Mouse (Mus musculus): ENCODE measurements around the gene Tcte1.
A peak's percentile ranks its signal among the peaks of the same experiment; 100 is the strongest.

Gene Tcte1

DNA sequence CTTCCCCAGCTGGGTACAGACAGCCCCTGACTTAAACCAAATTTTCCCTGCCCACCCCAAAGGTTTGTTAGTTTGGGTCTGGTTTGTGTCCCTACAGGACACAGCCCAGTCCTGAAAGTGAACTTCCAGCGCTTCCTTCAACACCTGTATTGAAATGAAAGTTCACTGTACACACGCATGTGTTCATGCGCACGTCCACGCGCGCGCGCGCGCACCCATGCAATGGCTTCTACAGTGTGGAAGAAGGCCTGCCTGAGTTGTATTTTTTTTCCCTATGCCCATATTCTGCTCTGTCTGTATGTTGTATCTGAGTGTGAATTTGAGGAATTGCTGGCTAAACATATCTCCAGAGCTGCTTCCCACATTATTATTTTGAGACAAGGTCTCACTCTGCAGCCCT is 41.9 kb downstream of the Tcte1 start:
- no peak for DNase-seq (ENCODE audit: low read depth, low spot score)

DNA sequence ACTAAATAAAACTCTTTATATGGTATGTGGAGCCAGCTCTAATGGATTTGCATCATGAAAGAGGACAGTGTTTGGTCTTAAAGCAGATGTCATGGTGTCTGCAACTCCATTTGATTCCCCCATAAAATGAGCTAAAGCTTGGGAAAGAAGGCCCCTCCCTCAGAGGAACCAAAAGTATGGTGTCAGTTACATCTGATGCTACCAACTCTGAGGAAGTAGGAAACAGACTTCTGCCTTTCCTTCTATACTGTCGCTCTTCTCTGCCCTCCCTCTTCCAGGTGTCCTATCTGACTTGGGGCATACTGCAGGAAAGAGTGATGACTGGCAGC is 42.8 kb downstream of the Tcte1 start:
- DNase-seq (ENCODE audit: low read depth, low spot score), result no peak

DNA sequence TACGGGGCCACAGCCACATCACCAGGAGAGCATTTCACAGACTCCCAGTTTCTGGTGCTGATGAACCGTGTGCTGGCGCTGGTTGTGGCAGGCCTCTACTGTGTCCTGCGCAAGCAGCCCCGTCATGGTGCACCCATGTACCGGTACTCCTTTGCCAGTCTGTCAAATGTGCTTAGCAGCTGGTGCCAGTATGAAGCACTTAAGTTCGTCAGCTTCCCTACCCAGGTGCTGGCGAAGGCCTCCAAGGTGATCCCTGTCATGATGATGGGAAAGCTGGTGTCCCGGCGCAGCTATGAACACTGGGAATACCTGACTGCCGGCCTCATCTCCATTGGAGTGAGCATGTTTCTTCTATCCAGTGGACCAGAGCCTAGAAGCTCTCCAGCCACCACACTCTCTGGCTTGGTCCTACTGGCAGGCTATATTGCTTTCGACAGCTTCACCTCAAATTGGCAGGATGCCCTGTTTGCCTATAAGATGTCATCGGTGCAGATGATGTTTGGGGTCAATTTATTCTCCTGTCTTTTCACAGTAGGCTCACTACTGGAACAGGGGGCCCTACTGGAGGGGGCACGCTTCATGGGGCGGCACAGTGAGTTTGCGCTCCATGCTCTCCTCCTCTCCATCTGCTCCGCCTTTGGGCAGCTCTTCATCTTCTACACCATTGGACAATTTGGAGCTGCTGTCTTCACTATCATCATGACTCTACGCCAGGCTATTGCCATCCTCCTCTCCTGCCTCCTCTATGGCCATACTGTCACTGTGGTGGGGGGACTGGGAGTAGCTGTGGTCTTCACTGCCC is 43.3 kb downstream of the Tcte1 start:
- no peak for DNase-seq (ENCODE audit: low read depth, low spot score)

DNA sequence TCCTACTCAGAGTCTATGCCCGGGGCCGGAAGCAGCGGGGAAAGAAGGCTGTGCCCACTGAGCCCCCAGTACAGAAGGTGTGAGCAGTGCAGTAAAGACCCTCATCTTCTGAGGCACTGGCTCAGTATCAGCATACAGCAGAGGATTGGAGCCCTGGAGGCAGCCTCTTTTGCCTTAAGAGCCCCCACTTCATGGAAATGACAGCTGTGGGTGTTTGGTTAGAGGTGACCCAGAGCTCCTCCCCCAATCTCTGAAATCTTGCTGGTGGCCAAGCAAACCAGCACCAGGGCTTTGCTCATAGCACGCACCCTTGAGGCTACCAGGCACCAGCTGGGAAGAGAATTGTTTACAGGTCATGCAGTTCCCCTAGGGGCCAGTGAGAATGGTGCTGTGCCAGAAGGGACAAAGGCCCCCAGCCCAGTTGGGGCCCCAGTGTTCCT is 43.9 kb downstream of the Tcte1 start:
- no peak for DNase-seq (ENCODE audit: low read depth, low spot score)

DNA sequence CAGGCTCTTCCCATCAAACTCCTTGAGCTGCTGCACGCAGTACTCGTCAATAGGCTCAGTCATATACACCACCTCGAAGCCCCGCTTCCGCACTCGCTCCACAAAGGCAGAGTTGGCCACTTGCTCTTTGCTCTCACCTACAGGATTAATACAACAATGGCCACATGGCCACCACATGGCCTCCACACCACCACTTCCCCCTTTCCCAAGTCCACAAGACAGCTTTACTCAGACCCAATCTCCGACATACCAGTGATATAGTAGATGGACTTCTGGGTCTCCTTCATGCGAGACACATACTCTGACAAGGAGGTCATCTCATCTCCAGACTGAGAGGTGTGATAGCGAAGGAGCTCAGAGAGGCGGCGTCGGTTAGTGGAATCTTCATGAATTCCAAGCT is 45.8 kb downstream of the Tcte1 start:
- no peak for DNase-seq (ENCODE audit: low read depth, low spot score)

DNA sequence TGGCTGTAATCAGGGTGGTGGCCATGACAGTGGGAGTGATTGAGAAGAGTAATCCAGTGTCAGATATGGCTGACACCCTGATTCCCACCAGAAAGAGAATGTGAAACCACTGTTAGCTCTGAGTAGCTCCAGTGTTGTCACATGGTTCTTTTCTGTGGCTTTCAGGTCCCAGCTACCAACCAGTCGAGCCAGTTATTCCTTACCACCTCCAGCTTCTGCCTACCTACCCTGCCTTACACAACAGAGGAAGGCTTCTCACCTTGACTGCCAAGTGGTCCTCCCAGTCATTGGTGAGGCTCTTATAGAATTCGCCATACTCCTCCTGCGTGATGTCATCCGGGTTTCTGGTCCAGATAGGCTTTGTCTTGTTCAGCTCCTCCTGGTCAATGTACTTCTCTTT is 46.8 kb downstream of the Tcte1 start:
- no peak for DNase-seq (ENCODE audit: low read depth, low spot score)

DNA sequence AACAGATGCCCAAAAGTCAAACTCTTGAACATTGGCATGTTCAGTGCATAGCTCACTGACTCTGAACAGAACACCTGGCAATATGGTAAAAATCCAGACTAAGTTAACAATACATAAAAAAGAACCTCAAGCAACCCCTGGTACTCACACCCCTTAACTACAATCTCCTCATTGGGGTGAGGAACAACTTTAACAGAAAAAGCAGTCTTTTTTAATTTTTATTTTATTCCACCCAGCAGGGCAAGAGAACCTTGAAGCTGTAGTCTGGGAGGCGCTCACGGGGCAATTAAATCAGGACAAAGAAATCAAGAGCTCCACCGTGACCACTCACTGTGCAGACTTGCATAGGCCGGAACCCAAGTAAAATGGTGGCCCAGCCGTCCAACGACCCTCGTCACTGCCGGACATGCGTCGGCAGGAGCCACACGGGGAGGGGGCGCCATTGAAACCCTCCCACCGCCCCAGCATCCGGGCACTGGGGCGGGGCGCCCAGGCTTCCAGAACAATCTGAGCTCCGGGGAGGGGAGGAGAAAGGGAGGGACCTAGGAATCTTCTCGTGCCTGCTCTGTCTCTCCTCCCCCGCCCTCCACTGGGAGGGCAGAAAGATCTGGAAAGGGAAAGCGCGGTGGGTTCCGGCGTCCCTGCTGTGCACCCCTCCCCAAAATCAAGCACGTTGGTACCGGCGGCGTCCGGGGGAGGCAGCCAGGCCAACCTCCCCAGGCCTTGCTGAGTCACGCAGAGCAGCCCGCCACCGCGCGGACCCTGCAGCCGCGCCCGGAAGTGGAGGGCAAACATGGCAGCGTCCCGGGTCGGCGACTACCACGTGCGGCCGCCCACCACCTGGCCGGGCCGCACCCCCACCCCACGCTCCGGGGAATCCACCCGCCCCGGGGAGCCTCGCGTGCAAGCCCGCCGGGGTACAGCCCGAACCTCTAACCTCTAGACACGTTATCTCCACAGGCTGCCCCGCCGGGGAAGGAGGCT is 49.2 kb downstream of the Tcte1 start:
- peak; percentile 72 for DNase-seq (ENCODE audit: low read depth, low spot score)

DNA sequence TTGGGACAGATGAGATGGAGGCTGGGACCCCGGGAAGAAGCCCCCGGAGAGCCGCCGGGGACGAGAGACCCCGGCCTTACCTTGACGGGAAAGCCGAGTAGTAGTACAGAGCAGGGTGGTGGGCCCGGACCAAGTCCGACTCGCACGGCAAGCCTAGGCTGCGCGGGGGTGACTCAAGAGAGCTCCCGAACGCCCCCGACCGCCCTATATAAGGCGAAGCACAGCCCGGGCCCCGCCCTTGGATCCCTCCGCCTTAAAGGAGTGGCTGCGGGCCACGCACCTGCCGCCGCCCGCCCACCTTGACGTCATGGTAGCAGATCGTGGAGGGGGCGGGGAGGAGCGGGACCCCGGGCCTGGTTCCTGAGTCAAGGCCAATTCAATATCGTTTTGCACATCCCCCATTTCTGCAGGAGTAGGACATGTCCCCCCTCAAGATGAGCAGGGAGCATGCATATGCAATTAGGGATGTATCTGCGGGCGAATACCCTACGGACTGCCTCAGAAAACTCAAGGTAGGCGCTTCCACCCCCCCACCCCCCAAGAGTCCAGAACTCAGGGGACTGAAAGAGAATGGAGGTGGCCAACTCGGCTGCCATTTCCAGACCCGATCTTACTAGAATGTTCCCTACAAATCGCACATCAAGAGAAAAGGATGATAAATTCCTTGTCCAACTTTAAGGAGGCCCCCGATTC is 50.0 kb downstream of the Tcte1 start, which contains the start of gene Hsp90ab1:
Hsp90ab1 (minus strand) TSS at position 185 of the 693 bp plus-strand sequence.
- DNase-seq (ENCODE audit: low read depth, low spot score), result peak; percentile 96

DNA sequence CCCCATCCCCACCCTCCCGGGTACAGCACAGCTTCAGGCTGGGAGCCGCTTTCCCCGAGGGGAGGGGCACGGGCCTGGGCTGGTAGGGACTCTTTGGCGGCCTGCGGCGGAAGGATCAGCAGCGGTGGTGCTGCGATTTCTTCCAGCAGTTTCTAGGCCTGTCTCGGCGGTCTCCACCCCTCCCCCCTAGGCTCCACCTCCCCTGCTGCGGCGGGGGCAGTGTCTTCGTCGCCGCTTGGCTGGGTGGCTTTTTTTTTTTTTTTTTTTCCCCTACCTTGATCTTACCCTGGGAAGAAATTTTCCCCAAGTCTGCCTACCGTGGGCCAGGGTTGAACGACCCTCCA is 50.5 kb downstream of the Tcte1 start:
- peak; percentile 87 for DNase-seq (ENCODE audit: low read depth, low spot score)

DNA sequence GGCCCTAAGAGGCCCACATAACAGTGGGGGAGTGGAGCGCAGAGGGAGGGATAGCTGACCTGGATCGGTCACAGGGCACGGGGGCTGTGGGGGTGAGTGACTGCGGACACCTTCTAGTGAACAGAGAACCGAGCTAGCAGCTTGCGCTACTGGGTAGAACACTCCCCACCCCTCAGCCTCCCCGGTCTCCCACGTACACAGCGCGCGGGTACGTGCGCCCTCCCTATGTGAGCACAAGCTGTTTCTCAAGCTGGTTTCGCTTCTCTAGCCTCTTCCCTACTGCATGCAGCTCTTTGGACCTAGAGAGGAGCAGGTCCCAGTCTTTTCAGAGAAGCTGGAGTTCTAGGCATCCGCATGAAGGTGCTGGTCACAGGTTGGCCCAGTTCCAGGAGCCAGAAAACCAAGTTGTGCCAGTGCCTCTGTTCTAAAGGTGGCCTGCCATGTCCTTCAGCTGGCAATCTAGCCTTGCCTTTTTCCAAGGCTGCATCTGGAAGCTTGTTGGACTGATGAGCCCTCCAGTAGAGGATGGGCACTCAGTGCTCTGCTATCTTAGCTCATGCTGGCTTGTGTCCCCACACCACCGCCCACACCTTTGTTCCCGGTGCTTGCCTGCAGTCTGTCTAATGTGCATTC is 51.0 kb downstream of the Tcte1 start:
- DNase-seq (ENCODE audit: low read depth, low spot score), result no peak

DNA sequence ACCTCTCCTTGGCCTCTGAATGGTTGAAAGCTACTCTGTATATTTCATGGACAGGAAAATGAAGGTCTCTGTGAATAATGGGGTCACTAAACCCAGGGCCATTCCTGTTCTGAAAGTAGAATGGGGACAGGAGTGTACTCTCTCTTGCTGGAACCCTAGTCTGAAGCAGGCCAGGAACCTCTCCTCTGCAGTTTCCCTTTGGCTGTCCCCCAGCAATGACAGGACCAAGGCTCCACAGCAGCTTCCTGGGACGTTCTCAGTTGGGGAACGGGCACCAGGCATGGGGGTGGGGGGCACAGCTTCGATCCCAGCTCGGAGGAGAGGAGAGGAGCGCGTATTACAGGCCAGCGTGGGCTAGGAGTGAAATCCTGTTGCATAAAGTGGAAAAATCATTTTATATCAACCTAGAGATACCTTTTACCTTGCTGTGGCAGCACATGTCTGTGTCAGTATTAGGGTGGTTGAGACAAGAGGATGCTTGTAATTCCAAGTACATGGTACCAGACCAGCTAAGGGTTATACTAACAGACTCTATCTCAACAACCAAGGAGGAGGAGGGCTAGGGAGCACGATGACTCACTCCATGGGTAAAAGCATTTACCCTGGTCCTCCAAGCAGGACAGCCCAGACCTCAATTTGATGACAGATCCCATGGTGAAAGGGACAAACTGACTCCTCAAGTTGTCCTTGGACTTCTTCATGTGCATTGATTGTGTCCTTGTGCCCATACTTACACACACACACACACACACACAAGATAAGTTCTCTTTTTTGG is 52.1 kb downstream of the Tcte1 start:
- DNase-seq (ENCODE audit: low read depth, low spot score), result no peak

DNA sequence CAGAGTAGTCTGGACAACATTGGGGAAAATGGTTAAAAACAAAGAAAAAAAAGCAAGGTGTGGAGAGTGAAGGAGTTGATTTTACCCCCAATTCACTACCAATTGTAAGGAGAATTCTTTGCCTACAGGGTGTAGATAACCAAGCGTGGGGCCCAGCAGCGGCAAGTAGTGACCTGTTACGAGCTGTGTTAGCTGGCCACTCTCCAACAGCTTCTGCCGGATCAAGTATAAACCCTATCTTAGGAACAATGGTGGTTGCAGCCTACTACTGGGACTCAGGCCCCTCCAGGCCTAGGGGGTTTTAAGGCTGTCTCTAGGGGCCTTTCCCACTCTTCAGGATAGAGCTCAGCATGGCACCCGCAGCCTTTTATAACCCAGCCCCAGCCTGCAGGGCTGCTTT is 55.0 kb downstream of the Tcte1 start:
- no peak for DNase-seq (ENCODE audit: low read depth, low spot score)

DNA sequence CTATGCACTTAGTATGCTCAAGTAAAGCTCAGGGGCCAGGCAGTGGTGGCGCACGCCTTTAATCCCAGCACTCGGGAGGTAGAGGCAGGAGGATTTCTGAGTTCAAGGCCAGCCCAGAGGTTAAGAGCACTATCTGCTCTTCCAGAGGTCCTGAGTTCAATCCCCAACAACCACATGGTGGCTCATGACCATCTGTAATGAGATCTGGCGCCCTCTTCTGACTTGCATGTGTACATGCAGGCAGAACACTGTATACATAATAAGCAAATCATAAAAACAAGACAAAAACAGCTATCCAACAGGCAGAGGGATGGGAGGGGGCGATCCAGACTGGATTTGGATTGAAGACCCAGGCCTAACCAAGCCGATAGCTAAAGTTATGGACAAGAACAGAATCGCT is 55.6 kb downstream of the Tcte1 start:
- no peak for DNase-seq (ENCODE audit: low read depth, low spot score)

DNA sequence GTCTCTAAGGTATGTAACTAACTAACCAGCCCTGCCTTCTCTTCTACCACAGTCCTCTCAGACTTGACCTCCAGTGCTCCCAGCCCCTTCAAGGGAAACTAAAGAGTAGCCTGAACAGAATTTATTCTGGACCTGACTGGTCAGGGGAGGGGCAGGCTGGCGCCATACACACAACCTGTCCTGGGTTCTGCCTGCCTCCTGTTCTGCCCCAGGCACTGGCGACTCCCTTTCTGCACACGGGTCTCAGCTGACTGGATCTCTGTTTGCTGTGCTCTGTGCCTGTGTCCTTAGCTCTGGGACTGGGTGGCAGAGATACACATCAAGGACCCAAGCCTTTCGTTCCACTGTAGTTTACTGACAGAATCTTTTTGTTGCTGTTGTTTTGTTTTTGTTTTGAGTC is 56.3 kb downstream of the Tcte1 start:
- no peak for DNase-seq (ENCODE audit: low read depth, low spot score)

DNA sequence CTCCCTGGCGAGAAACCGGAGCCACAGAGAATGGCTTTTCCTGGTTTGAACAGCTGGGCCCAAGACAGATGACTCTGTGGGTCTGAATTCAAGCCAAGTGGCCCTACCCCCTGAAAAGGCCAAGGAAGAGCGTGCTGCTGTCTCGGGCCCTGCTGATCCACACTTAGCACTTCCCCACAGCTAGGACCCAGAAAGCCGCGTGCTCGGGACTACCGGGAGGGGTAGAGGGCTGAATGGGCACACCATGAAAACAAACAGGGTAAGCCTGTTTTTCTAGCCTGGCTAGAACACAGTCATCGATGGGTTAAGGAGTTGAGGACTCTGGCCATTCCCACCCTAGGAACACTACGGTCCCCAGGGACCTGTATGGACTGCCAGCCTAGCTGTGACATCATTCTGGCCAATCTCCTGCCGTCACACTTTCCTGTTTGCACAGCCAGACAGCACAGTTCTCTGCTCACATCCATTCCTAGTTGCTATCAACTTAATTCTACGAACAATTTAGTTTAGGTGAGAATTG is 57.8 kb downstream of the Tcte1 start:
- DNase-seq (ENCODE audit: low read depth, low spot score), result no peak

DNA sequence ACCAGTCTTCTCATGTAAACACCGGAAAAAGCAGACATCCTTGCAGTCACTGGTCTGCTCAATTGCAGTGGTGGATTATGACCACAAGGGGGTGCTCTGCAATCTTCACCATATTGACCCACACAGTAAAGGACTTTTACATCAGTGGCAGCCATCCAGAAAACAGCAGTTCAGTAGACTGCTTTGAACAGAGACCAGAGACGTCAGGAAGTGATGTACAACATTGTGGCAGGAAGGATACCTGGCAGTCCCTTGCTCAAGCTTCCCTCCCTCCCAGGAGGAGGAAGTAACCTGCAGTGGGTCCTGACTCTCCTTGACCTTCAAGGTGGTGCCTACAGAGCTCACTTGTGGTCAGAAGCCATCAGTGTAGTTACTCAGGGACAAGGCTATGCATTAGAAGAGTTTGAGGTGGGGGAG is 58.3 kb downstream of the Tcte1 start:
- no peak for DNase-seq (ENCODE audit: low read depth, low spot score)

DNA sequence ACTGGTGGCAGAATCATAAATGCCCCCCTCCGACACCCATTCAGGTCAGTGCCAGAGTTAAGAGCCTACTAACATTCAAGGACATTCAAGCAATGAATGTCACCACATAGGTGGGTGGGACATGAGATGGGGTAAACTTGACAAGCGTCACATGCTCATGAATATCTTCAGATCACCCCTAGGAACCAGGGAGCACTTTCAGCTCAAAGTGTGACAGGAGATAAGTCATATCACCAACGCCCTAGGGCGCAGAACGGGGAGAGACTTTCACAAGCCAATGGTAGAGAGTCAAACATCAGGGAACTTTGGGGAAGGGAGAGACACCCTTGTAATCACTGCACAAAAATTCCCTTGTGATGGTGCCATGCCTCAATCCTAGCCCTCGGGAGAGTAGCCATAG is 59.0 kb downstream of the Tcte1 start:
- no peak for DNase-seq (ENCODE audit: low read depth, low spot score)

DNA sequence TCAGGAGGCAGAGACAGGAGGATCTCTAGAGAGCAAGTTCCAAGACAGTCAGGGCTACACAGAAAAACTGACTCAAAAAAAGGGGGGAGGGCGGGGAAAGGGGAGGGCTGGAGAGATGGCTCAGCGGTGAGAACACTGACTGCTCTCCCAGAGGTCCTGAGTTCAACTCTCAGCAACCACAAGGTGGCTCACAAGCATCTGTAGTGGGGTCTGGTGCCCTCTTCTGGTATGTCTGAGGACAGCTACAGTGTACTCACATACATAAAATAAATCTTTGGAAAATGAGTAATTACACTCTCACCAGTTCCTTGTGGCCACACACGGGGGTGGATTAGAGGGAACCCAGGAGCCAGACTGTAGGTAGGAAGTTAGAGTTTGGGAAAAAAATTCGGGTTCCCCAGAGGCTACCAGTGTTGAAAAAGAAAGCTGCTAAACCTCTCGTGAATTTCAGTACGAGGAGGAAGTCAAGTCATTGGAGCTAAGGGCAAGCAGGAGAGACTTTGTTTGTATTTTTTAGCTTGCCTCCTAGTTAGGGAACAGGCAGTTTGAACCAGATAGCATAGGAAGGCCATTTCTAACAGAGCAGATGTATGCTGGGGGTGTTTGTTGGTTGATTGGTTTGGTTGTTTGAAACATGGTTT is 59.6 kb downstream of the Tcte1 start:
- no peak for DNase-seq (ENCODE audit: low read depth, low spot score)

DNA sequence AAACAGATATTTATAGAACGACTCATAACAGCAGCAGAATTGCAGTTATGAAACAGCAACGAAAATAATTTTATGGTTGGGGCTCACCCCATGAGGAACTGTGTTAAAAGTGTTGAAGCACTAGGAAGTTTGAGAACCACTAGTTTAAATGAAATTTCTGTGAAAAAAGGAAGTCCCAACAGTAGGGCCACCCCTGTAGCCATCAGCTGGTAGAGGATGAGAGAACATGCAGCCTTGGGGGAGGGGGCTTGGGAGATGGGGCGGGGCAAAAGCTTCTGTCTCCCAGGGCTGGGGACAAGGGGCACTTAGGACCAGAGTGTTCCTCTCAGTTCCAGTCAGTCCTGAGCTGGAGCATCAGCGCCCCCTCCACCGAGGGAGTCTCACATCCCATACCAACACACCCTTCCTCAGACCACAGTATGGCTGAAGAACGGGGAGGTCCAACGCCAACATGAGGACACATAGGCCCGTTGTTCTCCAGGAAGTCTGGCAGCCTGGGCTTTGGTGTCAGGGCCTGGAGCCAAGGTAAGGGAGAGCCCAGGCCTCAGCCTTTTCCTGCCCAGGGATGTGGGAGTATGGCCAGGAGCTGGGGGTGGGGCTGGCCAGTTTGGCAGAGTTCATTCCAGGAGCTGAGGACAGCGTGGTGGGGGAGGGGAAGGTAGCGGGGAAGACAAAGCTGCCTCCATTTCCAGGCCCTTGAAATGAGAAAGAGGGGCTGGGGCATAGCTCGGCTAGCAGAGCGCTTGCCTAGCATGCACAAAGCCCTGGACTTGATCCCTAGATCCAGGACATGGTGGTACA is 61.1 kb downstream of the Tcte1 start:
- DNase-seq (ENCODE audit: low read depth, low spot score), result no peak

Data from embryo, embryonic 11.5 days (tissue).